Mouse (Mus musculus): ENCODE results near the gene Zkscan5.
"Not testable (repeated sequence)": the region's sequence is repeated elsewhere in the genome, so short reads cannot be mapped to it uniquely, and the experiment has no call there.

Gene Zkscan5

DNA sequence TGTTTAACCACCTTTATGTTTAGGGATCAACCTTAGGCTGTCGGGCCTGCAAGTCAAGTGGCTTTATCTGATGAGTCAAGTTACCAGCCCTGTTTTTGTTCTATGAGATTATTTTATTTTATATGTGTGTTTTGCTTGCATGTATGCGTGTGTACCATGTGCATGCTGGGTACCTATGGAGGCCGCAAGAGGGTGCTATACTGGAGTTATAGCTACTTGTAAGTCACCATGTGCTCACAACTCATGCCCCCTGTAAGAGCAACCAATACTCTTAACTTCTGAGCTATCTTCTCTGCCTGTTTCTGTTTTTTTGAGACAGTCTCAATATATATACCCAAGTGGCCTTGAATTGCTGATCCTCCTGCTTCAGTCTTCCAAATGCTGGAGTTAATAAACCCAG is 9.1 kb downstream of the Zkscan5 start:
- DNase-seq (ENCODE audit: low spot score): no peak

DNA sequence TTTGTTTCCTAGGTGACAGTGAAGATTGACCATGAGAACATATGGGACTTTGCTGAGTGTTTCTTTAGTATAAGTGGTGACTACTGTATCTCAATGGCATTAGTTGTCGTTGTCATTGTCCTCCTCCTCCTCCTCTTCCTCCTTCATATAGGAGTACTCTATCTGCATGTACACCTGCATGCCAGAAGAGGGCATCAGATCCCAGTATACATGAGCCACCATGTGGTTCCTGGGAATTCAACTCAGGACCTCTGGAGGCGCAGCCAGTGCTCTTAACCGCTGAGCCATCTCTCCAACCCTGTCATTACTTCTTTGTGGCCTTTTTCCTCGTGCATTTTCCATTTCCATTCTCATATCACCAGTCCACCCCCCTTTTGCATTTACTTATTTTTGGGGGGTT is 10.3 kb downstream of the Zkscan5 start:
- DNase-seq (ENCODE audit: low spot score): no peak

DNA sequence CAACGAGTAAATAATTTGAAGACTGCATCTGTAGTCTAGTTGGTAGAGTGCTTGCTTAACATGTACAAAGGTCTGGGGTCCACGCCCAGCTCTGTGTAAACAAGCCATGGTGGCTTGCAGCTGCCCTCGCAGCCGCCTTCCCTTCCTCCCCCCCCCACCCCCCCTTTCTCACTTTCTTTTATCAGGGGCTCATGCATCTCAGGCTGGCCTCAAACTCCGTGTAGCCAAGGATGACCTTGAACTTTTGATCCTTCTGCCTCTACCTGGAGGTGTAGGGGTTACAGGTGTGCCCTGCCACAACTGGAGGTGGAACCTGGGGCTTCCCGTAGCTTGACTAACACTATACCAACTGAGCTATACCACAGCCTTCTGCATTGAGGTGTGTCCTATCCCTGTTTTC is 13.4 kb downstream of the Zkscan5 start:
- DNase-seq (ENCODE audit: low spot score): no peak

DNA sequence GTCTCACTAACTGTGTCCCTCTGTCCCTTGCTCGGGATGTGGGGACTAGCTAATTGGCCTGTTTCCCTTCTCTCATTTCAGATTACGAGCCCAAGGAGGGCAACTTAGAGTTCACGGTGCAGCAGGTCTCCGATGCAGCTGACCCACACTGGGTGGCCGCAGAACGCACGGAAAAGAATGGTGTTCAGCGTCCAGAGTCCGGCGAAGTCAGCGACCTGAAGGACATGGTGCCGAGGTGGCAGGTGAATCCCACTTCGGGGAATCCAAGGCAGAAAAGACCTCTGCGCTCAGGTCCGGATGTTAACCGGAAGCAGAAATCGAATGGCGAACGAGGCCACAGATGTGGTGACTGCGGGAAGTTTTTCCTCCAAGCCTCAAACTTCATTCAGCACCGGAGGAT is 13.8 kb downstream of the Zkscan5 start:
- DNase-seq (ENCODE audit: low spot score): no peak

DNA sequence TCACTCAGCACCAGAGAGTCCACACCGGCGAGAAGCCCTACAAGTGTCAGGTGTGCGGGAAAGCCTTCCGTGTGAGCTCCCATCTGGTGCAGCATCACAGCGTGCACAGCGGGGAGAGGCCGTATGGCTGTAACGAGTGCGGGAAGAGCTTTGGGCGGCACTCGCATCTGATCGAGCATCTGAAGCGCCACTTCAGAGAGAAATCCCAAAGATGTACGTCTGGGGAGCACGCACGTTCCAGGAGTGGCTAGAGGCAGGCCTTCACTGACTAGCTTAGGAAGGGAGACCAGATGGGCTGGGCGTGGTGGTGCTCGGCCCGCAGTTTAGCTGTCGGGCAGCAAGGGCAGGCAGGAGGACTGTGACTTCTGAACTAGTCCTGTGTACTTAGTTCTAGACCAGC is 14.3 kb downstream of the Zkscan5 start:
- DNase-seq (ENCODE audit: low spot score): no peak

DNA sequence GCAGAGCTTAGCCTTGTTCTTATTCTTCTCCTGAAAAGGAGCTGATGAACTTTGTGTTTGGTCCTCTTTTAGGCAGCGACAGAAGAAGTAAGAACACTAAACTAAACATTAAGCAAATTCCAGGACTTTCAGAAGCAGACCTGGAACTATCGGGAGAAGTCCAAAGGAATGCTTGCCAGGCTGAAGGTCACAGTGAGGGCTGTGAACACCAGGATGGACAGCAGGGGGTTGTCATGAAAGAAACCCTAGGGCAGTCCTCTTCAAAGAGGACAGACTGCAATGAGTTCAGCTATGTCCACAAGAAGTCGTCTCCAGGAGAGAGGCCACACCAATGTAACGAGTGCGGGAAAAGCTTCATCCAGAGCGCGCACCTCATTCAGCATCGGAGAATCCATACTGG is 15.6 kb downstream of the Zkscan5 start:
- DNase-seq (ENCODE audit: low spot score): no peak

DNA sequence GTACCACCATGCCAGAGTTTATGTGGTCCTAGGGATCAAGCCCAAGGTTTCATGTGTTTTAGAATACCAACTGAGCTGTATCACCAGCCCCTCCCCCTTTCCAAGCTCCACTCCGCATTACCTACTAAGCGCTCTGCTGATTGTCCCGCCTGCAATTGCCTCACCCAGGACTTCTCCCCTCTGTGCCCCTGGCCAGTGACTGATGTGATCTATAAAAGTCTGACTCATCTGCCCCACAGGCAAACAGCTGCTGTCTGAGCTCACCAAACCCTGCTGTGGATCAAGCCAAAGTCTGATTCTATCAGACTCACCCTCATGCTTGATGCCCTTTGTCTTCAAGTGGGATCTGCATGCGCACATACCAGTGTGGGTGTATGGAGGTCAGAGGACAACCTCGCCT is 18.5 kb downstream of the Zkscan5 start:
- peak; percentile 53 for DNase-seq (ENCODE audit: low spot score)

DNA sequence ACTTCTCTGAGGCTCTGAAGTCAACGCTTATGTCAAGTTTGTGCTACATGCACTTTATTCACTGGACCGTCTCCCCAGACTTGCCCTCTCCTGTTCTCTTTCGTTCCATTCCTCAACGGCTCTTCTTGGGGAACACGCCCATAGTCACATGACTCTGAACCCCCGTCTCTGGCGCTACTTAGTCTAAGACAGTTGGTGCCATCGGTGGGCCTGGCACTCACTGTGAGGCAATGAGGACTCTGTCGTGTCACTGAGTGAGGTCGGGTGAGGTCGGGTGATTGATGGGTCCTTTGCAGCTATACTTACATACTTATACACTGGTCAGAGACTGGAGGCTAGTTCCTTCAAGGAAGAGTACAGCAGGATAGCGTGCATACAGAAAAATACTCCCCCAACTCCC is 19.0 kb downstream of the Zkscan5 start:
- DNase-seq (ENCODE audit: low spot score): no peak

DNA sequence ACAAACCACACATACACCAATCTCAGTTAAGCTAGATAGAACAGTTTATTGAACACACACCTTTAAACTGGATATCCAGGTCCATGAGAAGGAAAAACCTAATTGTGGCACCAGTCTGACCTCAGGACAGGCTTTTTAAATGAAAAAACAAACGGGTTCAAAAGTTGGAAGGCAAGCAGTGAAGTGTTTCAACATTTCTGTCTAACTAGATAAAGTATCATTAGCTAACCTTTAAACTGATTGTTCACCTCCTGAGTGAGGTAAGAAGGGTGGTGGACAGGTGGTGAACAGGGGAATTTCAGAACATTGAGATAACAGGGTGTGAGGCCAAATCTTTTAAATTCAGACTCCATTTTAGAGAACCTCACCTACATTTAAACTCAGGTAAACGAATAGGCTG is 22.1 kb downstream of the Zkscan5 start:
- no peak for DNase-seq (ENCODE audit: low spot score)

DNA sequence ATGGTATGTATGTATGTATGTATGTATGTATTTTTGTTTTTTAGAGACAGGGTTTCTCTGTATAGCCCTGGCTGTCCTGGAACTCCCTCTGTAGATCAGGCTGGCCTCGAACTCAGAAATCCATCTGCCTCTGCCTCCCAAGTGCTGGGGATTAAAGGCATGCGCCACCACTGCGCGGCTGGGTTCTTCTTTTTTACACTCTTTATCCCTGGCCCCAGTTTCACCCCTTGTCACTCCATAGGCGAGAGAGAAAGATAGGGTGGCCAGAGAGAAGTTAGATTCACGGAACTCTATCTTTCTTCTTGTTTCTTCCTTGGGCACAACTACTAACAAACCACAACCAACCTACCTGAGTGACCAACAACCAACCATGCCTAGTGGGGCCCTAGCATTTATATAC is 24.9 kb downstream of the Zkscan5 start:
- DNase-seq (ENCODE audit: low spot score): not testable (repeated sequence)

DNA sequence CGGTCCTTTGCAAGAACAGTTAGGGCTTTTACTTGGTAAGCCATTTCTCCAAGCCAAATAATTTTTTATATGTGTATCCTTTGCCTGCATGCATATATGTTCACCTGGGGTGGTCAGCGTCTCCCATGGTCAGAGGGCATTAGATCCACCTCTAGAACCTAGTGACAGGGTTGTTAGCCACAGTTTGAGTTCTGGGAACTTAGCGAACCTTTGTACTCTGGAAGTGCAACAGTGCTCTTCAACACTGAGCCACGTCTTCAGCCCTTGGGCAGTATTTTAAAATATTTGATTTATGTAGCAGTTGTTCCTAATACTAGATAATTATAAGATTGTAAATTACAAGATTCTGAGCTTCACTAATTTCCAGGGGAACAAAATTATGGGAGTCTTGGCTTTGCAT is 26.3 kb downstream of the Zkscan5 start:
- DNase-seq (ENCODE audit: low spot score): no peak

DNA sequence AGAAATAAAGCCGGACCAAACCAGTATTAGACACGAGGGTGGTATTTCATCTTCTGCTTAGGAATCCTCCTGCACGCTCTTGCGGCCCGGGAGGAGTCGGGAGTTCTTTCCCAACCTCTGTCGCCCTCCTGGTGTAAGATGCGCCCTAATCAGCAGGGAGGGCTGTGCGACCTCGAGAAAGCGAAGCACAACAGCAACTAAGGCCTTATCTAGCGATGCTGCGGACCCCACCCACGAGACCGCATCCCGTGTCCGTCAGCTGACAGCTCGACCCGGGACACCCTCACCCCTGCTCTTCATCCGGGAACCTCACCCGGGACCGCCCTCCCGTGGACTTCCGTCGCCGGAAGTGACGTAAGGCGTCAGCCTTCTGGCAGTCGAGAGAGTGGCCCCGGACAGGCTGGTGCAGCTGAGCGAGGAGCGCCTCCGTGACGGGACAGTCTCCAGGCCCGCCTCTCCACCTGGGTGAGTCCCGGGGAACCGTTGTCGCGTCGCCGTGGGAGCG is 27.1 kb downstream of the Zkscan5 start, which contains the start of gene Zfp655:
Gene Zfp655, plus strand, starts transcription at position 349 of the 505 bp plus-strand sequence.
- peak; percentile 98 for DNase-seq (ENCODE audit: low spot score)

DNA sequence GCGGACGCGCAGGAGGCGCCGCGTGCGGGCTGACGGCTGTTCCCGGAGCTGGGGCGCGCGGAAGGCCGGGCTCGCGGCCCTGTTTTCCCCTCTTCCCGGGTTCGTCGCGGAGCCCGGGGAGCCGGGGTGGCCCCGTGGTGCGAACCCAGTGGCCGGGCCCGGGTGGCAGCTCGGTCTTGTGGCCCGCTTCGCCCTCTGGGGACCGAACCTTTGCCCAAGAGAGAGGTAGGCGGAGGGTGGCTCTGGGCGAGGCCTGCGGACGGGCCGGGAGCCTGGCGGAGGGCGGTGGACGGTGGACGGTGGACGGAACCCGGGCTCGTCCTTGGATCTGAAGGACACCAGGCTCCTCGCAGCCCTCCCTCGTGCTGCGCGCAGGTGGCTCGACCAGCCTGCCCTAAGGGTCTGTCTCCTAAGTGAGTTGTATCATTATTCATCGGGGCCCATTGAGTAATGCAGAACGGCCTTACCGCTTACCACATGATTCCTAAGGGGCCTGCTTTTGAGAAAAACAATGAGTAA is 27.6 kb downstream of the Zkscan5 start:
- no peak for DNase-seq (ENCODE audit: low spot score)

DNA sequence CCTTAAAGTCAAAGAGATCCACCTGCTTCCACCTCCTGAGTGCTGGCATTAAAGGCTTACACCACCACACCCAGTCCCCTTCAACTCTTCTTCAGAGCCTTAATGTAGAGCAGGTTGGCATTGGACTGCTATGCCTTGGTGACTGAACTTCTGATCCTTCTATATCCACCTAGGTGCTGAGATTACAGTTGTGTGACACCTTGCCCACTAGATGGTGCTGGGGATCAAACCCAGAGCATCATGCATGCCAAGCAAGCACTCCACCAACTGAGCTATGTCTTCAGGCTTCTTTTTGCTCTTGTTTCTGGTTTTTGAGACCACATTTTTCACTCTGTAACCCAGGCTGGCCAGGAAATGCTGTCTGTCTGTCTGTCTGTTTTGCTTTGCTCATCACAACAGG is 30.3 kb downstream of the Zkscan5 start:
- DNase-seq (ENCODE audit: low spot score): no peak

DNA sequence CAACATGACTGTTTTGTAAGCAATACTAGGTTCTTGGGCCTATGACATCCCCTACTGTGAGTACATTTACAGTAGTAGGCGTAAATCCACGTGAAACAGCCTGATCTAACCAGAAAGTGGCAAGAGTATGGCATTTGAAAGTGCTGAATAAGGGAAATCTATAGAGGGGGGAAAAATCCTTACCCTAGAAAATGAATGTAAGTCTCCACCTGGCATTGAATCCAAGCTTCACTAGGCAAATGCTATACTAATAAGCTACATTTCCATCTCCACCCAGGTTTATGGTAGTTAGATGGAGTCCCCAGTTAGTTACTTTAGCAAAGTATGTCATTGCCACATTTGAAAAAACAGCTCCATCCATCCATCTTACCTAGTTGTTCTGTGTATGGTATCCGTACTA is 45.2 kb downstream of the Zkscan5 start:
- DNase-seq (ENCODE audit: low spot score): no peak

All from urinary bladder, postnatal 14 days (tissue).